Comparison of ENCODE assay signal across 22 mouse cellular contexts in genomic region chr13:52172706-52173346, GRCm38 (mm10).
DNase-seq lines count a peak whose midpoint lies in the region; ATAC-seq and TF ChIP-seq lines count a peak whose summit lies in the region.
"Had no signal": no experiment of that assay in that cellular context is flagged by ENCODE, and none has a peak within 500 bp of the region (broad histone marks: within the 10 kb centered on the region; RNA-seq: fewer than 3 reads in every experiment).

No protein-coding gene starts in this region.

- no peak overlapping the region for H3K9ac ChIP-seq in lung, postnatal 0 days (replicated peaks; ENCODE audit: low read depth)
- H3K9ac ChIP-seq: embryonic facial prominence, embryonic 13.5 days; embryonic facial prominence, embryonic 15.5 days; forebrain, embryonic 13.5 days; forebrain, embryonic 15.5 days had no signal

- no peaks in the 10 kb centered on the region for H3K4me1 ChIP-seq in lung, postnatal 0 days (ENCODE audit: insufficient read depth, low read depth, low read length)
- H3K4me1 ChIP-seq: embryonic facial prominence, embryonic 13.5 days; embryonic facial prominence, embryonic 15.5 days; forebrain, embryonic 13.5 days; forebrain, embryonic 15.5 days had no signal

- H3K27ac ChIP-seq in gastrocnemius, adult 2 months, result peak overlapping the region; percentile 16
- H3K27ac ChIP-seq in lung, postnatal 0 days (ENCODE audit: low read length), result no peak overlapping the region
- H3K27ac ChIP-seq: embryonic facial prominence, embryonic 13.5 days; embryonic facial prominence, embryonic 15.5 days; forebrain, embryonic 13.5 days; forebrain, embryonic 15.5 days had no signal

- no peak for ATAC-seq in lung, postnatal 0 days
- ATAC-seq in erythroblast, adult 5-6 weeks (replicated peaks; ENCODE audit: low FRiP score, poor library complexity, severe bottlenecking), result no peak
- ATAC-seq: forebrain, embryonic 13.5 days; forebrain, embryonic 15.5 days had no signal

- peak; percentile 90 for TF ChIP-seq EP300 in lung, postnatal 0 days (IDR thresholded peaks at IDR 0.05)

- no peak for DNase-seq in gastrocnemius, adult 2 months
- DNase-seq in gastrocnemius, postnatal 36 days, result no peak
- DNase-seq in lung, postnatal 0 days (ENCODE audit: low spot score), result peak; percentile 29
- no peak for DNase-seq in lung, postnatal 4 days
- DNase-seq in lung, postnatal 25 days (ENCODE audit: low spot score), result peak; percentile 40
- no peak for DNase-seq in lung, postnatal 14 days
- DNase-seq in skeletal muscle tissue, adult 2 months (ENCODE audit: low read depth, low spot score), result peak; percentile 64
- DNase-seq: adrenal gland, adult 2 months; adrenal gland, postnatal 10 days; adrenal gland, postnatal 25 days; cerebellum, adult 11 months; cerebellum, adult 18-20 months; cerebellum, adult 8-10 months; cerebellum, adult 9-11 months; cerebellum, postnatal 14 days; cerebellum, postnatal 36 days; embryo, embryonic 11 days had no signal

- H3K4me3 ChIP-seq in gastrocnemius, adult 2 months, result no peak overlapping the region
- no peak overlapping the region for H3K4me3 ChIP-seq in lung, postnatal 0 days (ENCODE audit: low read depth, low read length)
- H3K4me3 ChIP-seq: embryonic facial prominence, embryonic 13.5 days; embryonic facial prominence, embryonic 15.5 days; forebrain, embryonic 13.5 days; forebrain, embryonic 15.5 days had no signal

- no peaks in the 10 kb centered on the region for H3K9me3 ChIP-seq in lung, postnatal 0 days (ENCODE audit: low read length)
- H3K9me3 ChIP-seq: embryonic facial prominence, embryonic 13.5 days; embryonic facial prominence, embryonic 15.5 days; forebrain, embryonic 13.5 days; forebrain, embryonic 15.5 days had no signal

- intact Hi-C loops in gastrocnemius, adult 2 months (cut with DNase I), result no loop called here
- intact Hi-C loops in gastrocnemius, postnatal 36 days (cut with DNase I), result no loop called here

- no peak overlapping the region for H3K4me2 ChIP-seq in lung, postnatal 0 days (replicated peaks; ENCODE audit: low read depth, low read length)
- H3K4me2 ChIP-seq: embryonic facial prominence, embryonic 13.5 days; embryonic facial prominence, embryonic 15.5 days; forebrain, embryonic 13.5 days; forebrain, embryonic 15.5 days had no signal

- no peaks in the 10 kb centered on the region for H3K36me3 ChIP-seq in lung, postnatal 0 days (ENCODE audit: insufficient read depth, low read length)
- H3K36me3 ChIP-seq: embryonic facial prominence, embryonic 13.5 days; embryonic facial prominence, embryonic 15.5 days; forebrain, embryonic 15.5 days had no signal

- TF ChIP-seq CTCF in gastrocnemius, adult 2 months (IDR thresholded peaks at IDR 0.05), result no peak
- no peak for TF ChIP-seq CTCF in lung, postnatal 0 days (IDR thresholded peaks at IDR 0.05)

- WGBS in lung, postnatal 0 days, result 48% methylated on average over 9 of the region's 9 CpGs

- H3K27me3 ChIP-seq in lung, postnatal 0 days (replicated peaks; ENCODE audit: insufficient read depth, low read length), result no peaks in the 10 kb centered on the region
- H3K27me3 ChIP-seq: embryonic facial prominence, embryonic 13.5 days; embryonic facial prominence, embryonic 15.5 days; forebrain, embryonic 13.5 days; forebrain, embryonic 15.5 days had no signal

Comparison
In these comparisons a context has a peak if more than half of its experiments do, and no peak if none do; other contexts are left out.
1. DNase-seq: peak in lung, postnatal 0 days (single experiment), lung, postnatal 25 days (single experiment) and skeletal muscle tissue, adult 2 months (single experiment); none in gastrocnemius, adult 2 months (single experiment), gastrocnemius, postnatal 36 days (0 of 2), lung, postnatal 4 days (0 of 2) and lung, postnatal 14 days (single experiment).